Mouse (Mus musculus): ENCODE measurements around the gene Krt33a. TPM values are rescaled to one million over a fixed set of nuclear protein-coding genes. Genes with fewer than 3 reads are reported as not detected.

Gene Krt33a
- total and polyA plus RNA-seq, 3 experiments = not detected

- H3K4me2 ChIP-seq (ENCODE audit: insufficient read depth, low read depth, poor library complexity, severe bottlenecking) = no peak overlapping the region
- peaks cover 12 to 21% of the 10 kb centered on the region in 2 experiments for H3K4me1 ChIP-seq (ENCODE audit: control insufficient read depth in 1 of 2, insufficient read depth in 2 of 2)
- no peak for DNase-seq (ENCODE audit: extremely low read depth)
- H3K4me3 ChIP-seq (replicated peaks in 1 of 3; ENCODE audit: low read depth in 2 of 3, low read length in 2 of 3, poor library complexity in 1 of 3) = no peak overlapping the region
- H3K36me3 ChIP-seq (replicated peaks in 1 of 2; ENCODE audit: control insufficient read depth in 1 of 2, insufficient read depth in 1 of 2, low read length in 1 of 2) = no peaks in the 10 kb centered on the region
- no peaks in the 10 kb centered on the region for H3K79me2 ChIP-seq (replicated peaks; ENCODE audit: control insufficient read depth, extremely low read depth, insufficient read depth, poor library complexity, severe bottlenecking)
- TF ChIP-seq CTCF (conservative IDR thresholded peaks at IDR 0.05 in 1 of 2, IDR thresholded peaks at IDR 0.05 in 1 of 2; ENCODE audit: low read depth in 2 of 2, low read length in 2 of 2) (no peak), ZNF384 (IDR thresholded peaks at IDR 0.05; ENCODE audit: low read depth, low read length) (no peak), POLR2AphosphoS2 (IDR thresholded peaks at IDR 0.05; ENCODE audit: low read depth, low read length) (no peak)
- H3K9me3 ChIP-seq (replicated peaks; ENCODE audit: low read length) = no peaks in the 10 kb centered on the region
- H3K9ac ChIP-seq (ENCODE audit: insufficient read depth, low read depth) = no peak overlapping the region
- dilution Hi-C loops (cut with MboI; ENCODE audit: extremely low pct_ligation_motif_present, extremely low pct_unique_long_range_greater_than_20kb, low sequenced_read_pairs) = no loop called here
- H3K27me3 ChIP-seq (replicated peaks) = peaks cover 80% of the 10 kb centered on the region
- H3K27ac ChIP-seq (ENCODE audit: insufficient read depth, low read depth) = no peak overlapping the region
- in situ Hi-C loops (cut with MboI; ENCODE audit: low pct_ligation_motif_present, low pct_unique_long_range_greater_than_20kb, low sequenced_read_pairs) = no loop called here
Measured at GRCm38 (mm10) chr11:99985291-99986092, 30.5 kb downstream of the Krt33a start.

- dilution Hi-C loops (cut with MboI; ENCODE audit: extremely low pct_ligation_motif_present, extremely low pct_unique_long_range_greater_than_20kb, low sequenced_read_pairs) (no loop called here), in situ Hi-C loops (cut with MboI; ENCODE audit: low pct_ligation_motif_present, low pct_unique_long_range_greater_than_20kb, low sequenced_read_pairs) (no loop called here)
- H3K27ac ChIP-seq (ENCODE audit: insufficient read depth, low read depth) = no peak overlapping the region
- H3K79me2 ChIP-seq (replicated peaks; ENCODE audit: control insufficient read depth, extremely low read depth, insufficient read depth, poor library complexity, severe bottlenecking) = no peaks in the 10 kb centered on the region
- H3K27me3 ChIP-seq (replicated peaks) = peaks cover 85% of the 10 kb centered on the region
- no peak overlapping the region for H3K4me3 ChIP-seq (replicated peaks in 1 of 3; ENCODE audit: low read depth in 2 of 3, low read length in 2 of 3, poor library complexity in 1 of 3)
- peak; percentile 47 for DNase-seq (ENCODE audit: extremely low read depth)
- no peak overlapping the region for H3K4me2 ChIP-seq (ENCODE audit: insufficient read depth, low read depth, poor library complexity, severe bottlenecking)
- H3K9me3 ChIP-seq (replicated peaks; ENCODE audit: low read length) = no peaks in the 10 kb centered on the region
- H3K9ac ChIP-seq (ENCODE audit: insufficient read depth, low read depth) = no peak overlapping the region
- no peaks in the 10 kb centered on the region for H3K36me3 ChIP-seq (replicated peaks in 1 of 2; ENCODE audit: control insufficient read depth in 1 of 2, insufficient read depth in 1 of 2, low read length in 1 of 2)
- peaks cover 12 to 16% of the 10 kb centered on the region in 2 experiments for H3K4me1 ChIP-seq (ENCODE audit: control insufficient read depth in 1 of 2, insufficient read depth in 2 of 2)
- TF ChIP-seq ZC3H11A (IDR thresholded peaks at IDR 0.05; ENCODE audit: low read depth, low read length) (no peak), KAT2A (IDR thresholded peaks at IDR 0.05; ENCODE audit: insufficient replicate concordance, low read length) (no peak), IRF4 (IDR thresholded peaks at IDR 0.05; ENCODE audit: low read depth, low read length) (peak; percentile 63; the same call in 1 of the 2 replicates), CHD1 (IDR thresholded peaks at IDR 0.05; ENCODE audit: low read depth, low read length) (no peak), NRF1 (IDR thresholded peaks at IDR 0.05; ENCODE audit: low read depth, low read length) (no peak), USF1 (IDR thresholded peaks at IDR 0.05; ENCODE audit: low read depth, low read length) (no peak), MXI1 (IDR thresholded peaks at IDR 0.05; ENCODE audit: low read depth, low read length) (no peak), EP300 (IDR thresholded peaks at IDR 0.05; ENCODE audit: low read length) (peak; percentile 72), USF2 (conservative IDR thresholded peaks at IDR 0.05; ENCODE audit: low read depth, low read length) (no peak), MAFK (IDR thresholded peaks at IDR 0.05; ENCODE audit: insufficient replicate concordance, low read length) (no peak), ETS1 (conservative IDR thresholded peaks at IDR 0.05; ENCODE audit: low read depth, low read length) (peak; percentile 20; the same call in 1 of the 2 replicates), TBP (conservative IDR thresholded peaks at IDR 0.05; ENCODE audit: low read depth, low read length) (no peak), MYC (IDR thresholded peaks at IDR 0.05; ENCODE audit: low read depth, low read length) (no peak), UBTF (IDR thresholded peaks at IDR 0.05; ENCODE audit: low read depth, low read length) (no peak), SMC3 (IDR thresholded peaks at IDR 0.05; ENCODE audit: low read depth, low read length) (no peak), POLR2A (IDR thresholded peaks at IDR 0.05; ENCODE audit: low read depth, low read length) (no peak), CHD2 (IDR thresholded peaks at IDR 0.05; ENCODE audit: low read length) (no peak), BHLHE40 (IDR thresholded peaks at IDR 0.05; ENCODE audit: low read depth, low read length) (no peak), E2F4 (IDR thresholded peaks at IDR 0.05; ENCODE audit: insufficient replicate concordance, low read depth, low read length) (no peak), RAD21 (IDR thresholded peaks at IDR 0.05; ENCODE audit: low read depth, low read length) (no peak), RCOR1 (conservative IDR thresholded peaks at IDR 0.05; ENCODE audit: low read depth, low read length) (no peak), MEF2A (IDR thresholded peaks at IDR 0.05; ENCODE audit: borderline replicate concordance, low read depth, low read length) (peak; percentile 15; the same call in 1 of the 2 replicates), ZNF384 (IDR thresholded peaks at IDR 0.05; ENCODE audit: low read depth, low read length) (no peak), ZKSCAN1 (IDR thresholded peaks at IDR 0.05; ENCODE audit: borderline replicate concordance, low read depth, low read length) (no peak), TCF12 (IDR thresholded peaks at IDR 0.05; ENCODE audit: low read depth, low read length) (peak; percentile 21; the same call in 1 of the 2 replicates), POLR2AphosphoS2 (IDR thresholded peaks at IDR 0.05; ENCODE audit: low read depth, low read length) (no peak), PAX5 (IDR thresholded peaks at IDR 0.05; ENCODE audit: low read length) (no peak), HCFC1 (IDR thresholded peaks at IDR 0.05; ENCODE audit: low read depth, low read length) (no peak), ZMIZ1 (IDR thresholded peaks at IDR 0.05; ENCODE audit: low read depth, low read length) (no peak), ELF1 (IDR thresholded peaks at IDR 0.05; ENCODE audit: low read depth, low read length) (no peak), NELFE (IDR thresholded peaks at IDR 0.05; ENCODE audit: low read depth, low read length) (no peak), MAX (IDR thresholded peaks at IDR 0.05; ENCODE audit: low read length) (no peak)
Measured at GRCm38 (mm10) chr11:99983442-99983841, 32.6 kb downstream of the Krt33a start.
